Mouse (Mus musculus) induced T-regulatory cell, adult 2 months (primary cell): Measurements from ENCODE around the gene Gatd1.
"Not testable (repeated sequence)": the region's sequence is repeated elsewhere in the genome, so short reads cannot be mapped to it uniquely, and the experiment has no call there.

Experiments
- DNase-seq: peaks from one replicate; pipeline ENCODE4 v3.0.0-alpha.2; 2012; ENCODE audit warnings: low read depth

Gatd1 gene

DNA sequence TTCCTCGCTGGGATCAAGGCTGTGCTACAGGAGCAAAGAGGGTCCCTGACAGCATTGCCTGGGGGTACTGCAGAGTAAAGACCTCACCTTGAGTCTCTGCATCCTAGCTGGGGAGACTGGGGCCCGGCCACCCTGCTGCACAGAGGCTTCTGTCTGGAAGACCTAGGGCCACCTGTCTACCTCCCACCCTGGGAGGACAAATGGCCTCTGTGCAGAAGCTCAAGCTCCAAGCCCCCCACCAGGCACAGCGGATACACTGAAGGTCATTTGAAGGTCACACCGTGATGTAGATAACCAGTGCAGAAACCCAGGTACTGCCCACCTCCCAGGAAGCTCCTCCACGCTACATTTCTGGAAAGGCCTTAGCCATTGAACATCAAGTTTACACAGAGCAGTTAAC is 14.8 kb upstream of the Gatd1 start:
- DNase-seq, result no peak

DNA sequence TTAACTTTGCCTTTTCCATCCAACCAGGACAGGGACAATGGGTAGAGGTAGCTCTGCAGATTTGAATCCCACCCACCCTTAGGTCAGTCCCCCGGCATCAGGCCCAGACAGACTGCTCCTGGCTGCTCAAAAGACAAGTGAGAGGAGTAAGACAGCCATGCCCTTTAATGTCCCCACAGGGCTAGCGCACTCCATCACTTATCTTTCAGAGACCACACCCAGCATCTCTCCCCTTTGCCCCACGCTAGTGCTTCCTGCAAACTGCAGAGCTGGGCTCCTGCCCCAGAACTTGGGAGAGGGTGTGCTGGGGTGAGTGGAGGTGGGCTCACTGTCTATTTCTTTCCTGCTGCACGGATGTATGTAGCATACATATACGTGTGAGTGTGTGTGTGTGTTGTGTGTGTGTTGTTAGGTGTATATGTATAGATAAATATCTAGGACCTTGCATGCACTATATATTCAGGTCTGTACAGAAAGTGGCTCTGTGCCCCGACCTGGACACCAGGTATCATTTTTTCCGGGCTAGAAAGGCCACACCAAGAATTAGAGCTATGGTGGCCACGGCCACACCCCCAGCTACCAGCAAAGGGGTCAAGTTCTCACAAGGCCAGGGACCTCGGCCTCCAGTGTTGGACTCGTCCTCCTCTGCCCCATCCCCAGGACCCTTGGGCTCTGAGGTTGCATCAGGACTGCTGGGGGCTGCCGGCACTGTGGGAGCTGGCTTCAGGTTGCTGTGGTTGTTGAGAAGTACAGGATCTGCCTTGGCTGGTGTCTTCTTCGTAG is 13.2 kb upstream of the Gatd1 start:
- no peak for DNase-seq

DNA sequence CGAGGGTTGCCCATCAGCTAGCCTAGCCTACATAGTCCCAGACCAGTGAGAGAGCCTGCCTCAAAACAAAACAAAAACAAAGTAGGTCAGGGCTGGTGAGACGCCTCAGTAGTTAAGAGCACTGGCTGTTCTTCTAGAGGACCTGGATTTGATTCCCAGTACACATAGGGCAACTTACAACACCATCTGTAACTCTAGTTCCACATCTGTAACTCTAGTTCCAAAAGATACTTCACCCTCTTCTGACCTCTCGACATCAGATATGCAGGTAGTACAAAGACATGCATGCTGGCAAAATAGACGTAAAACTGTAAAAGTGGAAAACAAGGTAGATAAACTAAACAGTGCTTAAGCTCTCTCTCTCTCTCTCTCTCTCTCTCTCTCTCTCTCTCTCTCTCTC is 9.9 kb upstream of the Gatd1 start:
- no peak for DNase-seq

DNA sequence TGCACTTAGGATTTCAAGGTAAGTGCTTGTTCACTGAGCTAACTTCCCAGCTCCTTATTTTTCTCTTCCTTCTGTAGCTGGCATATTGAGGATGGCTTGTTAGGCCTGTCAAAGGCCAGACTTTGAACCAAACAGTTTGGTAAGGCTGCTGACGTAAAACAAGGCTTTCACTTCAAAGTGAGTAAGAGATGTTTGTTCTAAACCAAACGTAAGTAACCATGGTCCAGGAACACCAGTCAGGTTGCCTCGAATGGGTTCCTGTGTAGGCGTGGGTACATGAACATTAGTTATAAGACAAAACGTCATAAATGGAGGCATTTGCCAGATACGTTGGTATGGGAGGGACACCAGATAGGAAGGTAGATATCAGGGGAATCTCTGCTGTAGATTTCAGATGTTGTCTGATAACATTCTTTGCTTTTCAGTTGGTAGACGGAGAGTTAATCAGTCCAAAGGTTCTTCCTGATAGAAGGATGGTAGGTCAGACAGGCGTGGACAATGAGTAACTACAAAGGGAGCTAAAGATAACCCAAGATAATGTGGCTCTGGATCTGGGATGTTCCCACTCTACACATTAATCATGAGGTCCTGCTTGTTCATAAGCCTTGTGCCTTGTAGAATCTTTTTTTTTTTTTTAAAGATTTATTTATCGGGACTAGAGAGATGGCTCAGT is 6.2 kb upstream of the Gatd1 start:
- no peak for DNase-seq

DNA sequence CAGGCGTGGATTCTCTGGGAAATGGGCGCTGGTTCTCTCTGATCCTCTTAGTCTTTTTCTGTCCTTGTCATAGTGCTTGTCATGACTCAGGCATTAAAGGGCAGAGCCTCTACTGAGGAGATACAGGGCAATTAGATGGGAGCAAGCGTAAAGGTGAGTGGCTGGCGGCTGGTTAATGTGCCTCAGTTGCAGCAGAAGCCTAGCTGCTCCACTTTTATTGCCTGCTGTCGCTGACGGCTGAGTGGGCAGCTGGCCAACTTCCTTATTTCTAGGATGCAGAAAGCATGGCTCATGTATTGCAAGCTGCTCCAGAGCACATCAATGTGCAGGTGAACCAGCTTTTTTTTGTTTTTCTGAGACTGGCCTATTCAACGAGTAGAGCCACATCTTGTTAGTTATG is 5.0 kb upstream of the Gatd1 start:
- DNase-seq, result no peak

DNA sequence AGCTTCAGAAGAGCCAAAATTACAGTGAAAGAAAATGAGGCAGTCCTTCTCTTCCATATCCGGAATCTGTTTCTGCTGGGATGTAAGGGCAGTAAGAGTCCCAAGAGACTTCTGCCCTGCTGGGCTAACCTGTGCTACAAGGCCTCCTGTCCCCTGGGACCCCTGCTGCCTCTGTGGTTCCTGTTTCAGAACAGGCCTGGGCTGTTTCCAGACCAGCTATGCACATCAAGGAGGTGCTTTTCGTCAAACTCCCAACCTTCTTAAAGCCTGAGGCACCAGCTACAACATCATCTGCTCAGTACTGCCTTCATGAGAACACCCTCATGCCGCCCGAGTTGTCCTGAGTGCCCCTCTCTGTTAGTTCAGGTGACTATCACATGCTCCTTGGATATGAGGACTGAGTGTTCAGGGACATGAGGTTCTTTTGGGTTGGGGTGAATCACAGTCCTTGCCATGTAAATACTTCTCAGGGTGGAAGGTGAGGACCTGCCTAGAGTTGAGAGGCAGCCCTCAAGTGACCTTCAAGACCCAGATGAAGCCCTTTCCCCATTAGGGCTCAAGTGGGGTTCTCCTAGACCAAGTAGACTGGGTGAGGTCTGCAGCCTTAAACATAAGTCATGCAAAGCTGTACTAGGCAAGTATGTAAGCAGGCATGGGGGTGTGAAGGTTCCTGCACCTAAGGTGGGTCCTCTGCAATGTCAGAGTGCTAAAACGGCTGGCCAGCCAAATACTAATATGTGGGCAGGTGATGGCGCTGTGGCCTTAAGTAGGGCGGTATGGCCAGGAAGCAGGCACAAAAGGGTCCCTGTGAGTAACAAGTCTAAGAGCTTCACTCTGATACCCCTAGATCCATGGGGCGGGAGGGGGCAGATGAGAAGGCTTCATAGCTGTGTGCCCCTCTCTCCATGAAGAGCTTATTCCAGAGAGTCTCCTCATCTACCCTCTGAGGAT is 4.1 kb upstream of the Gatd1 start:
- no peak for DNase-seq

DNA sequence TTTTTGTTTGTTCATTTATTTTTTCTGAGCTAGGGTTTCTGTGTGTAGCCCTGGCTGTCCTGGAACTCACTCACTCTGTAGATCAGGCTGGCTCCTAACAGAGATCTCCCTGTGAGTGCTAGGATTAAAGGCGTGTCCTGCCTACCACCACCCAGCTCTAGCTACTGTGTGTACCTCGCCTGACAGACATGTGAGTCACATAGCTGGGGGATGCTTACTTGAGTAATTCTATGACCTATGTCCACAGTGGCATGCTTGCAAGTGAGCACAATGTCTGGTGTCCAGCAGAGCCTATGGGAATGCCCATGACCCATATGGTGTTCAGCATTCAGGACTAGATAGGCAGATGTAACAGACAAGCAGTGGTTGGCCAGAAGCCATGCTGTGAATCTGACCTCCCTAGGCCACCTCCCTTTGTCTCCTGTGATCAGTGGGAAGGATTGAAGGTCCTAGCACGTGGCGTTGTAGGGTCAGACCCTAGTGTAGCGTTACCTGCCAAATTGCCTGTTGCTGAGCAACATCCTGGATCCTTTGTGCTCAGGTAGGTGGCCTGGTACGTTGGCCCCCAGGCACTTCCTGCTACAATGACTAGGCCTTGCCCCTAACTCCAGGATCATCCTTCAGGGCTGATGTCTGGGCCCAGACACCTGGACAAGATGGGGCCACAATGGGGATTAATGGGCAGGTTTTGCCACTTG is 2.4 kb upstream of the Gatd1 start:
- DNase-seq, result no peak

DNA sequence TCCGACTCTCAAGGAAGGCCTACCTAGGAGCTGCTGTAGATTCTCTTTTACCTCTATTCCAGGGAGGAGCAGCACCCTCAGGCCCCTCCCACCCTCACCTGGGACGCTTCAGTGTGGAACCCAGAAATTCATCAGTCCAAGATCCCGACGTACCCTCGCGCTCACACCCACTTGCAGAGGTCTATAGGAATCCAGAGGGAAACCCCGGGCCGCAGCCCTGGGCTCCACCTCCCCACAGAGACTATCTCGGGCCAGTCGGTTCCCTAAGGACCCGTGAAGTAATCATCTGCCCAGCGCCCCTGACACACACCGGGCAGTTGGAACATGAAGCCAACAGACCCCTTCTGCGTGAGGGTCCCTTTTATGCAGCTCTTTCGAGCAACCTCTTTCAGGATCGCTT is 605 bp downstream of the Gatd1 start:
- DNase-seq, result no peak

DNA sequence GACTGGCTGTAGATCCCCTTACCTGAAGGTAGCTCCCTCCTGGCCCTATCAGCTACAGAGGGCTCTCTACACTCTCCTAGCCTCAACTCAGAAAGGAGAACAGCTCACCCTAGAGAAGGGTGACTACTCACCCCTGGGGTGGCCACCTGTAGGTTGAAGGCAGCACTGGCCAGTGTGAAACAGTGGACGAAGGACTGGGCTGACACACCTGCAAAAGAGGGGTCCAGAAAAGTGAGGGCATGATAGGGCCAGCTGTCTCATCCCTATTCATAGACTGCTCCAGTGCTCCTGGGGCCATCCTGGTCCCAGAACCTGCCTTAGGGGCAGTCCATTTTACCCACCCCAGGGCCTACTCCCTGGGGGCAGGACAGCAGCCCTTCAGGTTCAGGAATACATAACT is 2.3 kb downstream of the Gatd1 start:
- DNase-seq, result no peak

DNA sequence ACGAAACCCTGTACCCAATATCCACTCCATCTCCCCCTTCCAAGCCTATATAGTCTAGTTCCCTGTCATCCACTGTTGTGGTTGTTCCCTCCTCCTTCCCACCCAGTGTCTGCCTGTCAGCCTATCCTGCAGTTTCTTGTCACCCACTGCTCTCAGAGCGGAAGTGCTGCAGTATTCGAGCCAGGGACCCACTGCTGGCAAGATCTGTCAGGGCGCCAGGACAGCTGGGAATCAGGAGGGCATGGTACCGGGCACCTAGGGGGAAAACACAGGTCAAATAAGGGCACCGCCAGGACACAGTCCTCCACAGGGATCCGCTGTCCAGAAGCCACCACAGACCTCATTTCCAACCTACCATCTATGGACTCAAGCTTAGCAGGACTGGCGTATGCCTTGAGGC is 3.3 kb downstream of the Gatd1 start:
- no peak for DNase-seq

DNA sequence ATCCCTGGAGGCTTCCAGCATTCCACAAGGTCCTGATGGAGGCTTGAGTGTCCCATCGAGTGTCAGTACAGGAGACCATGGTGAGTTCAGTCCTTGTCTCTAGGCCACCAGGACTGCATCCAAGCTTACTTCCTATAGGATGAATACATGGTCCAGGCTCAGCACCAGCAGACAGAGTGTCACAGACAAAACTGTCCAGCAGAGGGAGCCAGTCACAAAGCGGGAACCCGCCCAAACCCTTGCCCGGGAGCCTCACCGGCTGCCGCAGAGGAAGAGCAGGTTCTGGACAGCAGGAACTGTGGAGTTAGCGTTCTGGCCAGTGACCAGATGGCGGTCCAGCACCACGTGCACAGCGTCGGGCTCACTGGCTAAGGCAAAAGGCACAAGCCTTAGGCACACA is 5.1 kb downstream of the Gatd1 start:
- DNase-seq, result peak; percentile 90

DNA sequence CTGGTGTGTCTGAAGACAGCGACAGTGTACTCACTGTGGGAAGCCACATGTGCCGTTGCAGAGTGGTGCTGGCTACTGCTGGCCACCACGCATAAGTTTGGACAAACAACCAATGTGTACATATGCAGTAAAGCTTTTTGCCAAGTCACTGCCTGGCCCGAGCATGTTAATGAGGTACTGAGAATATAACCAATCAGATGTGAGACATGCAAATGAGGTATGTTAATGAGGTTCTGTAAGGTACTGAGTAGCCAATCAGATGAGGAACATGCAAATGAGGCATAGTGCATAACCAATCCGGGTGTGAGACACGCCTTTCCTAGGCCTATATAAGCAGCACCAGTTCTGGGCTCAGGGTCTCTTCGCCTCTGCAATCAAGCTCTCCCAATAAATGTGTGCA is 6.3 kb downstream of the Gatd1 start:
- DNase-seq, result not testable (repeated sequence)

DNA sequence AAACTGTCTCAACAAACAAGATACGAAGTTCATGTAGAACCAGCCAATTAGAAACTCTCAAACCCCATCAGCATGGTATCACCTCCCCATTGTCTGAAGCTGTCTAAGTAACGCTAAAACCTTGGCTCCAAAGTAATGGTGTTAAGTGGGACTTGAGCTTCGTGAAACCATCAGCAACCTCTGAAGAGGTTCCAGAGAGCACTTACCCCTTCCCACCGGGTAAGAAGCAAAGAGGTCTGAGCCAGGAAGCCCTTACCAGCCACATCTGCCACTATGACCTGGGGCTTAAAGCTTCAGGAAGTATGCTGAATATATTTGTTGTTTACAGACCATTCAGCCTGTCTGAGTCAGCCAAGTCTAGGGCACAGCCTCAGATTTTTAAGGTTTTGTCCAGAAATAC is 8.5 kb downstream of the Gatd1 start:
- DNase-seq, result no peak

DNA sequence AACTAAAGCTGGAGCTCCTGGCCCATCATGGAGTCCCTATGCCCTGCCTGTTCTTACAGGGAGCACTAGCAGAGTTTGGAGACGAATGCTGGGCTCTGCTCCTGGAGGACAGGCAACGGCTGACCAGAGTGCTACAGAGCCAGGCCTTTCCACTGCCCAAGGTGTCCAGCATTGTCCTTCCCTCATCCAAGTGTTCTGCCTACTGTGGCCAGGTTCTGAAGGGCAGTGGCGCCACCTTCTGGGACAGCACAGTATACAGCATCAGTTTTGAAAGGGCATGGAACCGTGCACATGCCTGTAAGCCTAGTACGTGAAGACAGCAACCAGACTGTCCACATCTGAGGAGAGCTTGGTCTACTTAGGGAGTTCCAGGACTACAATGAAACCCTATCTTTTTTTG is 10.6 kb downstream of the Gatd1 start:
- peak; percentile 70 for DNase-seq

DNA sequence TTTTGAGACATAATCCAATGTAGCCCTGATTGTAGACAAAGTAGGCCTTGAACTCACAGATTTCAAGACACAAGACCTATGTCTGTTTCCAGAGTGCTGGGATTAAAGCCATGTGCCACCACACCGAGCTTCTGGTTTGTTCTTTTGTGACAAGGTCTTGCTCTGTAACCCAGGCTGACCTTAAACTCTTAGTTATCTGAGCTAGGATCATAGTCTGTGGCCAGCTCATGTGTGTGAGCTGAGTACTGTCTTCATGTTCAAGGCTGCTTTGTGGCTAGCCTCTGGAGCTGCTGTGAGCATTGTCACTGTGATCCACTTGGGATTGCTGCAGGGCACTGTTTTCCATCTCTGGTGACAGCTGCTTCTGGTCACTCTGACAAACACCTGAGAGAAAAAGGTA is 18.6 kb downstream of the Gatd1 start:
- no peak for DNase-seq

DNA sequence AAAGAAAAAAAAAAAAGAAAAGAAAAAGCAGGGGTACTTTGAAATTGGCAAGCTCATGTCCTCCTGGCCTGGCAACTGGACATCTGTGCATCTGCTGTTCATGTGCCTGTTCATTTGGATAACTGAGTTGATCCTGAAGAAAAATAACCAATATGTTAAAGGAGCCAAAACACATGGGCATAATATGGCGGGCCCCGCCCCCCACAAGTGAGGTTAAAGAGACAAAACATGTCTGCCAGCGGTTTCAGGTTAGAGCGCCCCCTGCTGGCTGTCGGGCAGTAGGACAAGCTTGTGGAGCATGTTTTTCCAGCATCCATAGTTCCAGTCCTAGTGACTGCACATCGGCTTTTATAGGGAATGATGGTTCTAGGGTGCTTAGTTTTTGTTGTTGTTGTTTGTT is 19.2 kb downstream of the Gatd1 start:
- DNase-seq, result peak; percentile 90

DNA sequence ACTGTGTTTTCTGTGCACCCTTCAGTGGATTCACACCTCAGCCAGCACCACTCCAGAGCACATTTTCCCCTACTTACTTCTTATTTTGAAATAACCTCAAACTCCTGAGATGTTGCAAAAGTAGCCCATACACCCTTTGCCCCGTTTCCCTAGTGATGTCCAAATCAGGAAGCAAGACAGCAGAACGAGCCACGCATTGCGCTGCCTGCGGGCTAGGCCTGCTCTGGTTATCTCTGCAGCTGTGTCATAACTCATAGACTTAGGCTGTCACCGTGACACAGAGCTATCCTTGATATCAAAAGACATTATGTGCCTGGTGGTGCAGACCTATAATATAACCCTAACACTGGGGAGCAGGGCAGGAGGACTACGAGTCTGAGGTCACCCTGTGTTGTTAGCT is 19.8 kb downstream of the Gatd1 start:
- DNase-seq, result no peak

DNA sequence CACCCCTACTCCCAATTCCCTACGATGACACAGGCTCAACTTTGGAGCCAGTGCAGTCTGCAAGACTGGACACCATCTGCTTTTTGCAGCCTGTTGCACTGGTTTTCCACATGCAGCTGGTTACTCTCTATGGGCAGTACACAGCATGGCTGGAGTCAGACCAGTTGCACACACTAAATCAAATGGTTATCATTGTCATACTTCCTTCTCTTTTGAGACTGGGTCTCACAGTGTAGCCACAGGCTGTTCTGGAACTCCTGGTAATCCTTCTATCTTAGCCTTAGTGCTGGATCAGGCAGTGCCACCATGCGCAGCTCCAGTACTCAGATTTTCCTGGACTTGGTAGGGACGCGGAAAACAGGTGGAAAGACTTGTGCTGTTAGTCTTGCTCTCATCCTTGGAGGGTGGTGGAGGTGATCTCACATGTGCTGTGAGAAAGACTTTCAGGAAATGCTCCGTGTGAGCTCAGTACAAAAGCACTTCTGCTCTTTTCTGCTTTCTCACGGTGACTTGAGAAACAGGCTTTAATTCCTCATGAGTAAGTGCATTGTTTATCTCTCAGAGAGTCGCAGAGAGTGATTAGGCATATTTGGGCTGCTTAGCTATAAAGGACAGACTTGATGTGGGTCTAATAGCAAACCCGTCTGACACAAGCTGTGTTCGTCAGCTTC is 21.2 kb downstream of the Gatd1 start:
- peak; percentile 39 for DNase-seq

DNA sequence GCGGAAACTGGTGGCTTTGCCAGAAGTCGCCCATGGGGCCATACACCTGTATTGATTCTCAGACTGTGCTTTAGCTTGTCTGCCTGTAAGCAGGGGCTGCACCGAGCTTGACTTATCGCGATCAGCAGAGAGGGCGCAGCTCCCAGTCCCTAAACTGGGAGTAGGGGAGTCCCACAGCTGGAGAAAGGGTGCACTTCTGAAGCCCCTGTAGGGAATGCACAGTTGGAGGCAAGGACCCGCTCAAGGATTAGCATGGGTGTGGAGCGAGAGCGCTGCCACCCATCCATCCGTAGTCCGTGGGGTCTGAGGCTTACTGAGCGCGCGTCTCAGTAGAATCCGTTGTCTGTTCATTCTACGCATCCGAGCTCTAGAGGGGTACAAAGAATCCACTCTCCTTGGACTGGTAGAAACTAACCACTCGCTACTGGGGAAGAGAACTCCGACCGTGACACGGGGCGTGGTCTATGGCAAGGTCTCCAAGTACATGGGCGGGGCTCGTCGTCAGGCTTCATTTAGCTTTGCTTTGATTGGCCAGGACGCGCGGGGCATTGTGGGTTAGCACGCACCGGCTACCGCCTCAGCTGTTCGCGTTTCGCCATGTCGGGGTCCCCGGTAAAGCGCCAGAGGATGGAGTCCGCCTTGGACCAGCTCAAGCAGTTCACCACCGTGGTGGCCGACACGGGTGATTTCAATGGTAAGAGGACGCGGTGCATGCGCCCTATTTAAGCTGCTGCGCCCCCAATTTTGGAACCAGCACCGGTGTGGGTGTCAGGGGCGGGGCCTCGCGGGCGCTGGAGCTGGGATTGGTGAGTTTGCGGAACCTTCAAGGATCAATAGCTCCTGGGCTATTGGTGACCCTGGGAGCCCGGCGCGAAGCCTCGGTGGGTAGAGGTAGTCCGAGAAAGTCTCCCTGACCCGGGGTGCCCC is 22.0 kb downstream of the Gatd1 start, which contains the start of gene Taldo1:
Gene Taldo1, plus strand, starts transcription at position 575 of the 927 bp plus-strand sequence.
- DNase-seq, result peak; percentile 99
